Mouse (Mus musculus): Measurements from ENCODE around the gene Cpne5. TPM values are rescaled to one million over a fixed set of nuclear protein-coding genes. Genes with fewer than 3 reads are reported as not detected.

The Cpne5 gene
- total and polyA plus RNA-seq, 3 experiments: 0.19 to 1.0 TPM; not detected in 1

DNA sequence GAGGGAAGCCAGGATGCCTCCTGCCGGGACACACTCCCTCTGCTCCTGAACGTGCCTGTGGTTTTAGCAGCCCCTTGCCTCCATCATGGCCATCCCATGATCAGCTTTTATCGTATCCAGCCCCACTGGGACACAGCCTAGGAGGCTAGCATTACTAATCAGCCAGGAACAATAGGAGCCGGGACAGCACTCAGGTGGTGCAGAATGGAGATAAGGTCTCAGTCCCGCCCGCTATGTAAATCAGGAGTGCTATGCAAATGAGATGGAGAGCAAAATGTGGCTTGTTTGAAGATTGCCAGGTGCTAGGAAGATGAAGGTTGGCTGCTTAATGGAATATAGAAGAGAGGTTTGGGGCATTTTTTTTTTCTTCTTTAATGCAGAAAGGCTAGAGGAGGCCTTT lies 72.5 kb downstream of the Cpne5 start:
- TF ChIP-seq ETS1 (IDR thresholded peaks at IDR 0.05; ENCODE audit: low read depth, low read length) (peak; percentile 73), TAL1 (IDR thresholded peaks at IDR 0.05; ENCODE audit: low read length) (peak; percentile 81), GATA1 (IDR thresholded peaks at IDR 0.05; ENCODE audit: low read depth, low read length) (peak; percentile 82), MAZ (IDR thresholded peaks at IDR 0.05; ENCODE audit: low read depth, low read length) (no peak), TCF12 (IDR thresholded peaks at IDR 0.05; ENCODE audit: low read depth, low read length) (peak; percentile 73), BHLHE40 (IDR thresholded peaks at IDR 0.05; ENCODE audit: borderline replicate concordance, low read depth, low read length) (peak; percentile 72; the same call in 1 of the 2 replicates), EP300 (IDR thresholded peaks at IDR 0.05; ENCODE audit: low read depth in 1 of 2, low read length in 2 of 2) (peak in 1 of 2 experiments; percentile 60; a peak in 3 of 4 replicates), MXI1 (IDR thresholded peaks at IDR 0.05; ENCODE audit: low read depth, low read length) (no peak)
- peak overlapping the region; percentile 52; the same call in 1 of the 2 replicates for H3K27ac ChIP-seq (ENCODE audit: control insufficient read depth, low read depth, low read length)
- H3K4me1 ChIP-seq (ENCODE audit: control insufficient read depth in 1 of 2, insufficient read depth in 2 of 2, low read length in 2 of 2): peaks cover 4 to 47% of the 10 kb centered on the region in 2 experiments; a peak in 3 of 4 replicates
- H3K36me3 ChIP-seq (ENCODE audit: control insufficient read depth in 1 of 2, insufficient read depth in 2 of 2, low read length in 2 of 2): peaks cover 0 to 16% of the 10 kb centered on the region in 2 experiments; a peak in 2 of 4 replicates
- H3K9me3 ChIP-seq (replicated peaks; ENCODE audit: insufficient read depth, low read length): no peaks in the 10 kb centered on the region
- H3K4me3 ChIP-seq (ENCODE audit: control insufficient read depth in 1 of 2, insufficient read depth in 1 of 2, low read depth in 2 of 2, low read length in 2 of 2): peak overlapping the region; percentile 30 to 55
- no peaks in the 10 kb centered on the region for H3K27me3 ChIP-seq (ENCODE audit: control insufficient read depth in 1 of 2, insufficient read depth in 2 of 2, low read length in 2 of 2)
- no peaks in the 10 kb centered on the region for H3K79me2 ChIP-seq (ENCODE audit: control insufficient read depth, insufficient read depth, low read length, poor library complexity)
- H3K9ac ChIP-seq (ENCODE audit: control insufficient read depth, low read depth, low read length, poor library complexity, severe bottlenecking): peak overlapping the region; percentile 54
- DNase-seq (ENCODE audit: low read depth, low spot score): peak; percentile 79

DNA sequence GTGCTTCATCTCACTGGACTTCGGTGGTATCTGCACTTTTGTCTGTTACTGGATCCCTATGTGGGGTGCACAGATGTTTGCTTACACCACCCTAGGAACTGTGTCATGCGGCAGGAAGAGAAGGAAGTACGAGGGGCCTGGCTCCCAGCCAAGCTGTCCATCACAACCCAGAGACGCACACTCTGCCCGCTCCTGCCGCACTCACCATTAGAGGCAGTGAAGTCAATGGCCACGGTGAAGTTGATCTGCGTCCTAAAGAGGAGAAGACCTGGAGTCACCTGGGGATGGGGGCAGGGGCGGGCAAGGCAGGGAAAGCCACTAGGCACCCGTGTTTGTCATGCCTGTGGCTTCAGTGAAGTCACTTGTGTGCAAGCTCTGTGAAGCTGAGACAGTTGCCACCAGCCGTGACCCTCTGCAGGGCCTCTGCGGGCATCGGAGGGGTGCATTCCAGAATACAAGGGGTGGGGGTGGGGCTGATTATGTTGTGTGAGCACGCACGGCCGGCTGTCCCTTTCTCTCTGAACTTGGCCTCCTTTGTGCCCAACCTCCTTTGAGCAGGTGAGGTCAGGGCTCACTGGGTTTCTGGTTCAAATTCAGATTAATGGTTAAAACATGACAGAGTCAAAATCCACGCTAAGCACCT lies 73.4 kb downstream of the Cpne5 start:
- H3K9me3 ChIP-seq (replicated peaks; ENCODE audit: insufficient read depth, low read length): no peaks in the 10 kb centered on the region
- peaks cover 4 to 40% of the 10 kb centered on the region in 2 experiments; a peak in 3 of 4 replicates for H3K4me1 ChIP-seq (ENCODE audit: control insufficient read depth in 1 of 2, insufficient read depth in 2 of 2, low read length in 2 of 2)
- peak overlapping the region; percentile 30 to 55 for H3K4me3 ChIP-seq (ENCODE audit: control insufficient read depth in 1 of 2, insufficient read depth in 1 of 2, low read depth in 2 of 2, low read length in 2 of 2)
- DNase-seq (ENCODE audit: low read depth, low spot score): peak; percentile 89
- no peaks in the 10 kb centered on the region for H3K79me2 ChIP-seq (ENCODE audit: control insufficient read depth, insufficient read depth, low read length, poor library complexity)
- peak overlapping the region; percentile 54 for H3K9ac ChIP-seq (ENCODE audit: control insufficient read depth, low read depth, low read length, poor library complexity, severe bottlenecking)
- peaks cover 0 to 12% of the 10 kb centered on the region in 2 experiments; a peak in 2 of 4 replicates for H3K36me3 ChIP-seq (ENCODE audit: control insufficient read depth in 1 of 2, insufficient read depth in 2 of 2, low read length in 2 of 2)
- peak overlapping the region; percentile 78 for H3K27ac ChIP-seq (ENCODE audit: control insufficient read depth, low read depth, low read length)
- H3K27me3 ChIP-seq (ENCODE audit: control insufficient read depth in 1 of 2, insufficient read depth in 2 of 2, low read length in 2 of 2): no peaks in the 10 kb centered on the region
- no peak for TF ChIP-seq MEF2A (IDR thresholded peaks at IDR 0.05; ENCODE audit: extremely low read depth, insufficient replicate concordance, low read depth, low read length, poor library complexity, severe bottlenecking)
- no peak for TF ChIP-seq GATA1 (IDR thresholded peaks at IDR 0.05; ENCODE audit: low read depth, low read length)
- peak; percentile 56; the same call in 1 of the 2 replicates for TF ChIP-seq HCFC1 (IDR thresholded peaks at IDR 0.05; ENCODE audit: low read depth, low read length)
- TF ChIP-seq MXI1 (IDR thresholded peaks at IDR 0.05; ENCODE audit: low read depth, low read length): peak; percentile 34; the same call in 1 of the 2 replicates
- TF ChIP-seq POLR2AphosphoS5 (IDR thresholded peaks at IDR 0.05; ENCODE audit: borderline replicate concordance, low read depth, low read length): no peak
- 0 out of 2 replicates have a peak, but pooled peaks have one; percentile 11 for TF ChIP-seq NELFE (IDR thresholded peaks at IDR 0.05; ENCODE audit: low read depth, low read length)
- no peak for TF ChIP-seq RCOR1 (IDR thresholded peaks at IDR 0.05; ENCODE audit: low read depth, low read length)
- TF ChIP-seq ELF1 (IDR thresholded peaks at IDR 0.05; ENCODE audit: low read depth, low read length): 0 out of 2 replicates have a peak, but pooled peaks have one; percentile 13
- no peak for TF ChIP-seq E2F4 (IDR thresholded peaks at IDR 0.05; ENCODE audit: borderline replicate concordance, low read depth, low read length)
- TF ChIP-seq JUND (IDR thresholded peaks at IDR 0.05; ENCODE audit: low read depth, low read length): no peak
- peak; percentile 18; the same call in 1 of the 2 replicates for TF ChIP-seq TAL1 (IDR thresholded peaks at IDR 0.05; ENCODE audit: low read length)
- TF ChIP-seq NRF1 (IDR thresholded peaks at IDR 0.05; ENCODE audit: insufficient read depth, low read depth, low read length, poor library complexity, severe bottlenecking): no peak
- no peak for TF ChIP-seq ZNF384 (IDR thresholded peaks at IDR 0.05; ENCODE audit: low read depth, low read length)
- TF ChIP-seq POLR2A (IDR thresholded peaks at IDR 0.05; ENCODE audit: control insufficient read depth in 1 of 2, insufficient read depth in 1 of 2, low read depth in 1 of 2, low read length in 2 of 2, poor library complexity in 1 of 2): peak; percentile 31 to 60; a peak in 3 of 4 replicates
- TF ChIP-seq MYB (IDR thresholded peaks at IDR 0.05; ENCODE audit: low read depth, low read length): no peak
- no peak for TF ChIP-seq ZC3H11A (IDR thresholded peaks at IDR 0.05; ENCODE audit: low read depth, low read length)
- peak; percentile 48; the same call in 1 of the 2 replicates for TF ChIP-seq MAX (IDR thresholded peaks at IDR 0.05; ENCODE audit: low read length)
- TF ChIP-seq CHD1 (IDR thresholded peaks at IDR 0.05; ENCODE audit: low read depth, low read length): no peak
- TF ChIP-seq MAFK (IDR thresholded peaks at IDR 0.05; ENCODE audit: borderline replicate concordance, low read depth, low read length): no peak
- TF ChIP-seq MAZ (IDR thresholded peaks at IDR 0.05; ENCODE audit: low read depth, low read length): no peak
- TF ChIP-seq SMC3 (IDR thresholded peaks at IDR 0.05; ENCODE audit: low read depth, low read length): no peak
- no peak for TF ChIP-seq RAD21 (IDR thresholded peaks at IDR 0.05; ENCODE audit: low read depth, low read length)
- peak; percentile 84 for TF ChIP-seq ETS1 (IDR thresholded peaks at IDR 0.05; ENCODE audit: low read depth, low read length)
- TF ChIP-seq ZMIZ1 (IDR thresholded peaks at IDR 0.05; ENCODE audit: low read depth, low read length): 0 out of 2 replicates have a peak, but pooled peaks have one; percentile 47
- TF ChIP-seq UBTF (IDR thresholded peaks at IDR 0.05; ENCODE audit: borderline replicate concordance, insufficient read depth, low read depth, low read length): no peak
